Mouse (Mus musculus) v-Abl transformed pro-B cells (cell line): Measurements from ENCODE around the gene Vps51.

Experiments used
- in situ Hi-C, 2 experiments: fragments of 400-800 bp; cut with MboI; formaldehyde crosslinking; loops; one replicate each; pipeline ENCODE4 v1.15.1; 2025; ENCODE audit not compliant: unreplicated experiment in 2 of 2

Gene Vps51

GRCm38 (mm10) chr19:6023059-6023458, 54.0 kb downstream of the Vps51 start:
- in situ Hi-C loops: no loop called here

GRCm38 (mm10) chr19:6020276-6020675, 56.8 kb downstream of the Vps51 start:
- in situ Hi-C loops: no loop called here

DNA sequence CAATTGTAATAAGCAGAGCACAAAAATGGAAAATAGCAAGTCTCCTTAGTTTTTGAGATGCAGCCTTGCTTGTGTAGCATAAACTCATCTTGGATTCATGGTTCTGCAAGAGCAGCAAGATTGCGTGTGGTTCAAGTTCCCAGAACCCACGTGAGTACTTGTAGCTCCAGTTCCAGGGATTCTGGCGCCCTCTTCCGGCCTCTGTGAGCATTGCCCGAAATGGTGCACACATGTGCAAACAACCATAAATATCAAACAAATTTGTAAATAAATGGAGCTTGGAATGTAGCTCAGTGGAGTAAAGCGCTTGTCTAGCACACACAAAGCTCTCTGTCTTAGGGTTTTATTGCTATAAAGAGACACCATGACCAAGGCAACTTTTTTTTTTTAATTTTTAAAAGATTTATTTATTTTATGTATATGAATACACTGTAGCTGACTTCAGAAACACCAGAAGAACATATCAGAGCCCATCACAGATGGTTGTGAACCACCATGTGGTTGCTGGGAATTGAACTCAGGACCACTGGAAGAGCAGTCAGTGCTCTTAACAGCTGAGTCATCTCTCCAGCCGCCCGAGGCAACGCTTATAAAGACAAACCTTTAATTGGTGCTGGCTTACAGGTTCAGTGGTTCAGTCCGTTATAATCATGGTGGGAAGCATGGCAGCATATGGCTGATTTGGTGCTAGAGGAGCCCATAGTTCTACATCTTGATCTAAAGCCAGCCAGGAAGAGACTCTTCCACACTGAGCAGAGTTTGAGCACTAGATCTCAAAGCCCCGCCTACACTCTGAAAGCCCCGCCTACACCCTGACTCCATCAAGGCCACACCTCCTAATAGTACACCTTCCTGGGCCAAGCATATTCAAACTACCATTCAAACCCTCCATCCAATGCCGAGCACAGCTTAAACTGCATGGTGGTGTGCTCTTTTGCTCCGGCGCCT, 58.6 kb downstream of the Vps51 start:
- in situ Hi-C loops: loop anchor here (5.0 kb wide), 3 partner anchors 51 to 96 kb away; partner anchors contain the start of genes Cdc42ep2 (in 1 of the 2) and Pola2 (in 1 of the 2)
